Mouse (Mus musculus): Measurements from ENCODE around the gene Cldn14.

The Cldn14 gene

DNA sequence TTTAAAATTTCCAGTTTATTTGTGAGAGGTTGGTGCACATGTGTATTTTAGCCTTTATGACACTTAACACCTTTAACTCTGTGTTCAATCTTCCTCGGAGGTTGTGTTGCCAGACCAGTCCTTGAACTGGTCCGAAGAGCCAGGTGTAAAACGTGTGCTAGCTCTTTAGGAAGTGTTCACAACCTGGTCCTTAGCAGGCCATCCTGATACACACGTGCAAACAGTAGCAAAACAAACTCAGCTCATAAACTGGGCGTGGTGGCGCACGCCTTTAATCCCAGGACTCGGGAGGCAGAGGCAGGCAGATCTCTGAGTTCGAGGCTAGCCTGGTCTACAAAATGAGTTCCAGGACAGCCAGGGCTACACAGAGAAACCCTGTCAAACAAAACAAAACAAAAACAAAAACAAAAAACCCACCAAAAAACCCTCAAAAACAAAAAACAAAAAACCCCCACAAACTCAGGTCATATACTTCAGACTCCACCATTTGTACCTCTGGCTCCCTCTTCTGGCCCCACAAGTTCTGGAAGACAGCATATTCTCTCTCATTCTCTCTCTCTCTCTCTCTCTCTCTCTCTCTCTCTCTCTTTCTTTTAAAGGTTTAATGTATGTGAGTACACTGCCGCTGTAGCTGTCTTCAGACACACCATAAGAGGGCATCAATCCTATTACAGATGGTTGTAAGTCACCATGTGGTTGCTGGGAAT, 65.7 kb downstream of the Cldn14 start:
- no peak for DNase-seq

- DNase-seq, result no peak
Measured at GRCm38 (mm10) chr16:93941781-93942567, 66.7 kb downstream of the Cldn14 start.

DNA sequence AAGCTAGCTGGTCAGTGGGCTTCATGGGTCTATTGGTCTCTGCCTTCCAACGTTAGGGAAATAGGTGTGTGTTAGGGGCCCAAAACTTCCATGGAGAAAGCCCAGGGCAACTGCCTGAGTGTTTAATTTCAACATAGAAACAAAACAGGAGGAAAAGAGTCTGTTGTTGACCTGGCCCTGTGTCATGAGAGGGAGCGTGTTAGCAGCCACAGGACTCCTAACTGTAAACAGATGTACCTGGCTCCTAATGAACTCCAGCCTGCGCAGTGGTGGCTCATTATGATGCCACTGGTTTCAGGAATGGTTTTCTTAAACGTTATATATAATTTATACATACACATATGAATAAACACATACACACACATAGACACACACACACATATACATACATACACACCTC, 68.7 kb downstream of the Cldn14 start:
- no peak for DNase-seq

DNA sequence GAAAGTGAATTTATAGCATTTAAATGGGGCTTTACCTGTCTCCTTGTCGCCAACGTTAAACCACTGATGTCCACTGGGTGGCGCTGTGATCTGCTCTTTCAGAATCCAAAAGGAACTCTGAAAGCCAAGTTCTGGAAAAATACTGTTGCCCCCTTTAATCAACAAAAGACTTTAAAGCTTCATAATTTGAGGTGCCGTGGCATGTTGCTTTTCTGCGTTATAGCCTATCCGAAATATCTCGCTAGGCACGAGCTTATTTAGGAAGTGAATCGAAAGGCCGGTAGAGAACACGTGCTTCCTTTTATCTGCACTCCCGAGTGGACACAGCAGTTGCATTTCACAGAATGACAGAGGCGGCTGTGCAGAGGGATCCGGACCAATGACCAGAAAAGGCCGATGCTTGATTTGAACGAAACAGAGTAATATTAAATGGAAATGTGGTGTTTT, 70.2 kb downstream of the Cldn14 start:
- peak; percentile 81 for DNase-seq

- no peak for DNase-seq
Measured at GRCm38 (mm10) chr16:93935009-93935408, 73.6 kb downstream of the Cldn14 start.

DNA sequence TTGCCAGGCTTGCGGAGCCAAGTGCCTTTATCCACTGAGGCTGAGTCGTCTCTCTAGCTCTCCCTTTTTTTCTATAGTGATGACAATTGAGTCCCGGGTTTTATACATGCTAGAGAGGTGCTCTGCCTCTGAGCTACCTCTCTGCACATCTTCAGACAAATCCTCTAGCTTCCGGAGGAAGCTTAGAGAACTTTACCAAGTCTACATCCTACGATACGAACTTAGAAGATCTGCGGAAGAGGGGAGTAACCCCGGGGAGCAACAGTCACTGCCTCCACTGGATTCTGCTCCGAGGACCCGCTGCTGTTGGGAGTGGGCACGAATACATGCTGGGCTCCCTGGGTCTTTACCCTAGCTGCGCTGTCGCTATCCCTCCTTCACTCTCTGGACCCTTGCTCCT, 74.0 kb downstream of the Cldn14 start:
- no peak for DNase-seq

- no peak for DNase-seq
Measured at GRCm38 (mm10) chr16:93932185-93933168, 76.2 kb downstream of the Cldn14 start.

GRCm38 (mm10) chr16:93929370-93930032, 79.1 kb downstream of the Cldn14 start:
- no peak for DNase-seq

DNA sequence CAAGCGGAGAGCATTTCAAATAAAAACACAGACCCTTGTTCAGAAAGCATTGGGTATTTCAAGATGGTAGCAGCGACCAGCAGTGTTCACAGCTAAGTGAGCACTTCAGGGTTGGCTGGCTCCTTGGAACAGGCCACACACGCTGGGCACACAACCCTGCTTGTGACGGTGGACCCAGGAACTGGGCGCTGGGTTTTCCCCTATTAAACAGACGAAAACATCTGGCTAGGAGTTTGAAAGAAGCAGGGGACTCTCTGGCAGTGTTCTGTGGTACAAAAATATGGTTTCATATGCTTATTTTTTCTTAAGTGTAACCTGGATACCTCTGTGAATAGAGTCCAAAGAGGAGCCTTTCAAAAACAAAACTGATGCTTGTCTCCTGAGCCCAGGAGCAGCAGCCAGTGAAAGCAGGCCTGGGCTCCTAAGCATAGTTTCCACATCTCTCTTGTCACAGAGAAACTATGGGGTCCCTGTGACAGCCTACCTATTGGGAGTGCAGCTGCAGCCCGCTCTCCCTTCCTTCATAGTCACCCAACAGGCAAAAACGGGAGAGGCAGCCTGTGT, 82.9 kb downstream of the Cldn14 start:
- DNase-seq, result no peak

DNA sequence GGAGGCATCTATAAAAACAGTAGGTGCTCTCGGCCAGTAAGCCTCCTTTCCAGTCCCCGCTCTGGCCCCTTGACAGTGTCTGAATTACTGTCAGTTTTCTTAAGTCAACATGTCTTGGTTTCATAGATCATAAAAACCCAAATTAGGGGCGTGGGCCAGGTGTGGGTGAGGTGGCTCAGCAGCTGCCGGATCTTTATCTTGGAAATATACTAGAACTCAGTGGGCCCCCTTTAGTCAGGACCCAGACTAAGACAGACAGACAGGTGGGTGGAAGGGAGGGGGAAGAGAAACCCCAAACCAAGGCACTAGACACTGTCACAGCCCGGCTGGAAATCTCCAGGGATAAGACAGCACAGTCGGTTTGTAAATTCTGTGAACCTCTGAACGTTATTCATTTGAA, 84.8 kb downstream of the Cldn14 start:
- DNase-seq, result no peak

- no peak for DNase-seq
Measured at GRCm38 (mm10) chr16:93922835-93923389, 85.7 kb downstream of the Cldn14 start.

GRCm38 (mm10) chr16:93920673-93921072, 88.0 kb downstream of the Cldn14 start:
- no peak for DNase-seq

- no peak for DNase-seq
Measured at GRCm38 (mm10) chr16:93919189-93919588, 89.4 kb downstream of the Cldn14 start.

DNA sequence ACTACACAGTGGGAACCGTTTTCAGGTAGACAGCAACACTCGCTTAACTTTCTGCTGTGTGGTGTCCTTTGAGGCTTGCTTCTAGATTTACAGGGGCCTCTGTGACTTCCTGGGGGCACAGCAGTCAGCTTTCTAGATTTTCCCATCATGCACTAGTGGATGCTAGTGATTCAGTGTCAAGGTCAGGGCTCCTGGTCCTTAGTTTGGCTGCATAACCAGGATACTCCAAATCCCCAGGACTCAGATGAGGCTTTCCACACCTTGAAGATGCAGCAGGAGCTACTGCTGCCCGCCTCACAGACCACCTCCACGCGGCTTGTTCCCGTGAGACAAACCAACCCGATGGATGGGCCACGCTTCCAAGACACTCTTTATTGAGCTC, 90.0 kb downstream of the Cldn14 start:
- DNase-seq, result no peak

DNA sequence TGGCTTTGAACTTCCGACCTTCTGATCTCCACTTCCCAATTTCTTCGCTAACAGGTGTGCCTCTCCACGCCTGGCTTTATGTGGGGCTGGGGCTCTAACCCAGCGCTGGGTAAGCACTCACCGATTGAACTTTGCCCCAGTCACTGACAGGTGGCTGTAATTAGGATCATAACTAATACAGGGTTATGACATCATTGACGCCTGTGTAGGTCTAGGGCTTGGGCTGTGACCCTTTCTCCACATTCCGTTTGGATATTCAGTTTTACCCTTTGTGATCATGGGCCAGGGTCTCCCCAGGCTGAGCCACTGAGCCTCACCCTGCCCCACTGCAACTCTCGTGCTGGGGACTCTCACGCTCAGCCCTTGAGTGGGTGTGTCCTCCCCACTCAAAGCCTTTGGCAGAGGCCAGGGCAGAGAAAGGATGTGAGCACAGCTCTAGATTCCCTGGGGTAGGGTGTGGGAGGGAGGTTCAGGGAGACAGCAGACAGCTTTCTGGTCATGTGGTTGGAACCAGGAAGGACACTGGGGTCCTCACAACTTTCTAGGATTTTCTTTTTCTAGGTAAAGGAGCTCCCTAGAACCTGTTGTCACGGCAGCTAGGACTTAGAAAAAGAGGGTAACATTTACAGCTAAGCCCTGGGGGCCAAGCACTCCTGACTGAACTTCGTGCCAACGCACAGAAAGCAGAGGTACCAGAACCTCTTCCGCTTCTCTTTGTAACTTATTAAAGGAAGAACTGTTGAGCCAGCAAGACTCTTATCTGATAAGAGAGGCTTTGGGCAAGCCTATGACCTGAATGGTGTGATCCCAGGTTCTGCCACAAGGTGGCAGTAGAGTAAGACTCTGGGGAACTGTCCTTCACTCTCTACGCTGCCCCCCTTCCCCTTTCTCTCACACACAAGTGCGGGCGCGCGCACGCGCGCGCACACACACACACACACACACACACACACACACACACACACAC, 90.6 kb downstream of the Cldn14 start:
- peak; percentile 92 for DNase-seq

DNA sequence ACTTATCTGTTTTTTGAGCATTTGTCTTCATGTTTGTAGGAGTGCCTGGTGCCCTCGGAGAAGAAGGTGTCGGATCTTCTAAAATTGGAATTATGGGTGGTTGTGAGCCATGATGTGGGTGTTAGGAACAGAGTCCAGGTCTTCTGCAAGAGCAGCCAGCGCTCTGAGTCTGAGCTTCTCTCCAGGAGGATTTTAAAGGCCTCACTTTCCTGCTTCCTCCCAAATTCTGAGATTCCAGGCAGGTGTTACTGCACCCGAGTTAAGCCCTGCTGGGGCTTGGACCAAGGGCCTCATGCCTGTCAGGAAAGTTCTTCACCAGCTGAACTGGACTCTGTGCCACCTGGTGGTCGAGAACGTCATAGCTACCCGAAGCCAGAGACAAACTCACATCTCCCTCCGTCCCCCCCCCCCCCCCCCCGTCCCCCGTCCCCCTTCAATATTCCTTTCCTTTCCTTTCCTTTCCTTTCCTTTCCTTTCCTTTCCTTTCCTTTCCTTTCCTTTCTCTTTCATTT, 93.2 kb downstream of the Cldn14 start:
- DNase-seq, result peak; percentile 63

DNA sequence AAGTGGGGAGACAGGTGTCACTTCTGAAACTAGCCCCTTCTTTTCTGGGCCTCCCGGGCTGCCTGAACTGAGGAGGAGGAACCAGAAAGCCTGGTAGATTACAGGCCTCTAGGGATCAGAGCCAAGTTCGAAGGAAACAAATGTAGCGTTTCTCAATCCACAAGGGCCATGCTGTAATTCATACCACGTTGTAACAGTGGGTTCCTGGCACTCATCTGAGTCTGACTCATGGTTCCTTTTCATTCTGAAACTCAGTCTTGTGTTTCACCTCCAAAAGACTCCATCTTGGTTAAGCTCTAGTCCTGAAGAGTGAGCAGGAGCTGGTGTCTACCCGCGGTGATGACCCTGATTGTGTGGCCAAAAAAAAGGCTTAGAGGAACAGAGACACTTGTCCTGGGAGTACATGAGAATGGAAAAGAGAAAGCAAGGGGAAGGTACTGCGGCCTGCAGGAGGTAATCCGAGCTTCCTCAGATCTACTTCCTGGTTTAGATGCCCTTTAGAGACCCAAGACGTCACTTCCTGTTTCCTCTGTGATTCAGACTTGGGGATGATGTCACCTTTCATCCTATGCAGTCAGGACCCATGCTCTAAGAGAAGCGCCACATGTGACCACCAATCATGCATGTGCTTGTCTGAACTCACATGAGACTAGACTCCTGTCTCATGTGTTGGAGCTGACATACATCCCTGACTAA, 94.6 kb downstream of the Cldn14 start:
- no peak for DNase-seq

DNA sequence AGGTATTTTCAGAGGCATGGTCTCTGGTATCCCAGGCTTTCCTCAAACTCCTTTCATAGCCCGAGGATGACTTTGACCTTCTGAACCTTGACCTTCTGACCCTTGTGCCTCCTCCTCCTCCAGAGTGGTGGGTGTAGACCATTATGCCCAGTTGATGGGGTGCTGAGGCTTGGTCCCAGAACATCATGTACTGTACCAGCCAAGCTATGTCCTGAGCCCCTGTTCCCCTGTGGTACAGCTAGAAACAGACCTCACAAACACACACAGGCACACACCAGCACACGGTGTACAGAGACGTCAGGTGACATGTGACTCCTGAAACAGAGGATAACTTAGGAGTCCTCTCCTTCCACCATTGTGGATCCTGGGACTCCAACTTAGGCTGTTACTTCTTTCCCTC, 95.8 kb downstream of the Cldn14 start:
- no peak for DNase-seq

DNA sequence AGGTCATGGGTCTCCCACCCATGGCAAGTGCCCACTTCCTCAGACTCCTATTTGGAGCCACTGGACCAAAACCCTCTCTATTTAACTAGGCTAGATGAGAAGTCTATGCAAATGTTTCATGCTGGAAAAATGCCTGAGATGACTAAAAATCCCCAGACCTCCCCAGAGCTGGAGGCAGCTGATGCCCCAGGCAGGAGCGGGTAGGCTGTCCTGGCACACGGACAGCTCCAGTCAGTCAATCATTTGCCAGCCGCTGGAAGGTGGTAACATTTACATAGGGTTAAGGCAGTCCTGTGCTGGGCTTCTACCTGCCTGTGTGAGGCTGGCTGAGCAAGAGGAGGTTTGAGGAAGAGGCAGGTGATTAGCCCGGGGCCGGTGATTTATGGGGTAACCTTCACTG, 96.5 kb downstream of the Cldn14 start:
- DNase-seq, result no peak

Measured in retina, postnatal 1 day (tissue).